In genomic region chr3:85666736-85667135, GRCm38 (mm10) we compare ENCODE assay signal across 22 mouse cellular contexts.
DNase-seq lines count a peak whose midpoint lies in the region; ATAC-seq and TF ChIP-seq lines count a peak whose summit lies in the region.
"Had no signal": no experiment of that assay in that cellular context is flagged by ENCODE, and none has a peak within 500 bp of the region (broad histone marks: within the 10 kb centered on the region; RNA-seq: fewer than 3 reads in every experiment).

No protein-coding gene starts in this region.

- 65% methylated on average over 12 of the region's 12 CpGs for WGBS in forebrain, embryonic 15.5 days
- 84% methylated on average over 12 of the region's 12 CpGs for WGBS in forebrain, embryonic 13.5 days
- WGBS in heart, embryonic 11.5 days (ENCODE audit: insufficient replicate concordance): 47% methylated on average over 12 of the region's 12 CpGs

- no peak overlapping the region for H3K4me2 ChIP-seq in forebrain, embryonic 15.5 days (replicated peaks)
- H3K4me2 ChIP-seq in forebrain, embryonic 13.5 days: no peak overlapping the region
- peak overlapping the region; percentile 29; the same call in 1 of the 2 replicates for H3K4me2 ChIP-seq in heart, embryonic 11.5 days
- H3K4me2 ChIP-seq: embryonic facial prominence, embryonic 15.5 days; hindbrain, embryonic 14.5 days; liver, embryonic 15.5 days; midbrain, embryonic 13.5 days; neural tube, embryonic 12.5 days had no signal

- H3K4me3 ChIP-seq in forebrain, embryonic 15.5 days: no peak overlapping the region
- no peak overlapping the region for H3K4me3 ChIP-seq in forebrain, embryonic 13.5 days
- no peak overlapping the region for H3K4me3 ChIP-seq in heart, embryonic 11.5 days (ENCODE audit: low read depth, low read length)
- H3K4me3 ChIP-seq in left cerebral cortex, adult 2 months: no peak overlapping the region
- H3K4me3 ChIP-seq in cortical plate, adult 2 months (ENCODE audit: insufficient read depth, low read length): no peak overlapping the region
- H3K4me3 ChIP-seq: embryonic facial prominence, embryonic 15.5 days; limb, embryonic 10.5 days; liver, embryonic 15.5 days; megakaryocyte, embryonic 14.5 days; midbrain, embryonic 13.5 days; neural tube, embryonic 12.5 days had no signal

- no peaks in the 10 kb centered on the region for H3K9me3 ChIP-seq in forebrain, embryonic 15.5 days
- H3K9me3 ChIP-seq in forebrain, embryonic 13.5 days (replicated peaks): no peaks in the 10 kb centered on the region
- no peaks in the 10 kb centered on the region for H3K9me3 ChIP-seq in heart, embryonic 11.5 days (replicated peaks; ENCODE audit: control insufficient read depth, low read length)
- H3K9me3 ChIP-seq: embryonic facial prominence, embryonic 15.5 days; limb, embryonic 10.5 days; liver, embryonic 15.5 days; megakaryocyte, embryonic 14.5 days; midbrain, embryonic 13.5 days; neural tube, embryonic 12.5 days had no signal

- intact Hi-C loops in left cerebral cortex, adult 2 months (cut with DNase I): loop anchor here (10.0 kb wide), 2 partner anchors 302 to 642 kb away; no protein-coding TSS in a partner anchor
- intact Hi-C loops in left cerebral cortex, postnatal 14 days (cut with DNase I): loop anchor here (5.0 to 10.0 kb wide), 2 partner anchors 74 to 352 kb away; no protein-coding TSS in a partner anchor

- DNase-seq in heart, adult 8-10 months (ENCODE audit: low spot score): no peak
- no peak for DNase-seq in left cerebral cortex, adult 2 months (ENCODE audit: extremely low spot score in 1 of 2, low spot score in 2 of 2)
- DNase-seq in left cerebral cortex, postnatal 14 days (ENCODE audit: low spot score in 2 of 2): no peak
- no peak for DNase-seq in ovary, adult 18-20 months (ENCODE audit: low spot score)
- DNase-seq: adrenal gland, postnatal 14 days; cerebellum, adult 8-10 months; gastrocnemius, postnatal 10 days; kidney, adult 18-20 months; layer of hippocampus, adult 9-11 months; liver had no signal

- H3K27me3 ChIP-seq in forebrain, embryonic 15.5 days: no peaks in the 10 kb centered on the region
- H3K27me3 ChIP-seq in forebrain, embryonic 13.5 days: no peaks in the 10 kb centered on the region
- no peaks in the 10 kb centered on the region for H3K27me3 ChIP-seq in heart, embryonic 11.5 days (ENCODE audit: control insufficient read depth, insufficient read depth, low read length)
- H3K27me3 ChIP-seq: embryonic facial prominence, embryonic 15.5 days; liver, embryonic 15.5 days; midbrain, embryonic 13.5 days; neural tube, embryonic 12.5 days had no signal

- peak overlapping the region; percentile 36; the same call in 1 of the 2 replicates for H3K27ac ChIP-seq in forebrain, embryonic 15.5 days (replicated peaks)
- no peak overlapping the region for H3K27ac ChIP-seq in forebrain, embryonic 13.5 days
- 0 out of 2 replicates have a peak overlapping the region, but pooled peaks have one; percentile 42 for H3K27ac ChIP-seq in heart, embryonic 11.5 days (ENCODE audit: low read depth, low read length)
- peak overlapping the region; percentile 92 for H3K27ac ChIP-seq in left cerebral cortex, adult 2 months
- 0 out of 2 replicates have a peak overlapping the region, but pooled peaks have one; percentile 30 for H3K27ac ChIP-seq in cortical plate, adult 2 months (ENCODE audit: insufficient read depth, low read length)
- H3K27ac ChIP-seq: embryonic facial prominence, embryonic 15.5 days; hindbrain, embryonic 14.5 days; limb, embryonic 10.5 days; liver, embryonic 15.5 days; midbrain, embryonic 13.5 days; neural tube, embryonic 12.5 days had no signal

- H3K36me3 ChIP-seq in forebrain, embryonic 15.5 days: no peaks in the 10 kb centered on the region
- no peaks in the 10 kb centered on the region for H3K36me3 ChIP-seq in forebrain, embryonic 13.5 days (ENCODE audit: poor library complexity, severe bottlenecking)
- H3K36me3 ChIP-seq in heart, embryonic 11.5 days (ENCODE audit: control insufficient read depth, insufficient read depth, low read length): no peaks in the 10 kb centered on the region
- H3K36me3 ChIP-seq: embryonic facial prominence, embryonic 15.5 days; limb, embryonic 10.5 days; liver, embryonic 15.5 days; midbrain, embryonic 13.5 days; neural tube, embryonic 12.5 days had no signal

- no peak overlapping the region for H3K9ac ChIP-seq in forebrain, embryonic 15.5 days (replicated peaks)
- no peak overlapping the region for H3K9ac ChIP-seq in forebrain, embryonic 13.5 days
- no peak overlapping the region for H3K9ac ChIP-seq in heart, embryonic 11.5 days (ENCODE audit: low read depth, low read length)
- H3K9ac ChIP-seq: embryonic facial prominence, embryonic 15.5 days; hindbrain, embryonic 14.5 days; liver, embryonic 15.5 days; midbrain, embryonic 13.5 days; neural tube, embryonic 12.5 days had no signal

- TF ChIP-seq CTCF in left cerebral cortex, adult 2 months (IDR thresholded peaks at IDR 0.05): no peak
- TF ChIP-seq CTCF in cortical plate, adult 2 months (IDR thresholded peaks at IDR 0.05; ENCODE audit: extremely low read depth, insufficient read depth, low read length): no peak

- TF ChIP-seq POLR2A in cortical plate, adult 2 months (IDR thresholded peaks at IDR 0.05; ENCODE audit: extremely low read depth, insufficient read depth, low read length): no peak

- H3K4me1 ChIP-seq in forebrain, embryonic 15.5 days: peaks cover 10% of the 10 kb centered on the region
- H3K4me1 ChIP-seq in forebrain, embryonic 13.5 days: peaks cover 10% of the 10 kb centered on the region
- peaks cover 18% of the 10 kb centered on the region for H3K4me1 ChIP-seq in heart, embryonic 11.5 days (ENCODE audit: control insufficient read depth, insufficient read depth, low read length)
- peaks cover 15% of the 10 kb centered on the region for H3K4me1 ChIP-seq in cortical plate, adult 2 months (ENCODE audit: control insufficient read depth, insufficient read depth, low read length)
- H3K4me1 ChIP-seq: embryonic facial prominence, embryonic 15.5 days; limb, embryonic 10.5 days; liver, embryonic 15.5 days; midbrain, embryonic 13.5 days; neural tube, embryonic 12.5 days had no signal

- no peak; the same call in 1 of the 2 replicates for ATAC-seq in forebrain, embryonic 15.5 days (replicated peaks)
- no peak for ATAC-seq in forebrain, embryonic 13.5 days
- no peak for ATAC-seq in heart, embryonic 11.5 days (replicated peaks; ENCODE audit: insufficient number of reproducible peaks, low FRiP score, low TSS enrichment)
- ATAC-seq: inflammation-experienced regulatory T-cells, adult 6 months; midbrain, embryonic 13.5 days had no signal
